Mouse (Mus musculus) layer of hippocampus, postnatal 36 days (tissue): ENCODE measurements at regions not wholly inside any gene's neighbourhood (a gene's known extent, or its start where the extent isn't known, plus 50 kb on each side); places are given as distances from the start of the nearest gene placed in this dataset.

ENCODE experiments used
- DNase-seq, 2 experiments: peaks; one replicate each; pipeline ENCODE4 v3.0.0; 2022

DNA sequence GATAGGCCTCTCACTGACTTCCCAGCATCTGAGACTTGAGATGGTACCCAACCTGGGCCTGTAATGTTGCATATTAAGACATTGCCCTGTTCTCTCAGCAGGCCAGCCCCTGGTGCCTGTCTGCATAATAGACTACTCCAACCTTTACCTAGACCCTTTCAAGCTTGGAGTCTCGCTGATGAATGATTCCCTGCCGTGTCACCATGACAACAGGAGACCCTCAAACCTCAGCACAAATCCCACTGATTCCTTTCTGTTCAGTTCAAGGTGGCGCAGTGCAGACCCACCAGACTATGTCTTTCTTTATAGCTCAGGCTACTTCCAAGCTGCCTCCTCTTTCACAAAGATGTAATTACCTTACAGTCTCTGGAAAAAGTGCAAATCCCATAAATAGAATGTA is 172.0 kb downstream of the Dcdc2c start:
- no peak for DNase-seq

DNA sequence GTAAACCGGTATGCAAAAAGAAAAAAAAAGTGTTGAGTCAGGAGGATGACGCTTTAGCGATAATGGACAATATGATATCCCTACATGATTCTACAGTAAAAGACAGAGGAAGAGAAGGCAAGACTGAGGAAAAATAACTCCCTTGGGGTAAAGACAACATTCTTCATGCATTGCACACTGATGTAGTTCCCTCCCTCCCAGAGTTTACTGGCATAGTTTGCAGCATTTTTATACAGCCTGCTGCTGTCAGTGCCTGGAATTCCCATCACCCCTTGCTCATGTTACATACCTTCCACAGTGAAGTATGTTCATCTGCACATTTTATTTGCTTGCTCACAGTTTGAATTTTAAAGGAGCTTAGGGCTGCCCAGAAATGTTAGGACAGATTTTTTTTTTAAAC is 174.2 kb downstream of the Dcdc2c start:
- no peak for DNase-seq

DNA sequence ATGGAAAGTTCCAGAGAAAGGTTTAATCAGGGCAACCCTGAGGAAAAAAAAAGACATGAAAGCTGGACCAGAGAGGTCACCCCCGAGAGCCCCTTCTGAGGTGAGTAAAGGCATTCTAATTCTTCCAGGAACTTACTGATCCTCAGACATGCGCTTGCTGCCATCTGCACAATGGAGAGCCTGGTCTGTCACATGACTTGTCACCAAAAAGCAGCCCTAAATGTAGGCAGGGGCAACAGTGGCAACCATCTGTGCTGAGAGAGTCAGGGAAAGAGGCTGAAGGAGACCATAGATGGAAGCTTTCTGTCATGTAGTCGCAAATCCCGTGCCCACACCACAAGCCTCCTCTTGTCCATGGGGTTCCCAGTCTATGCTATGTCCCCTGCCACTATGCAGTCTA is 174.8 kb downstream of the Dcdc2c start:
- DNase-seq = no peak

DNA sequence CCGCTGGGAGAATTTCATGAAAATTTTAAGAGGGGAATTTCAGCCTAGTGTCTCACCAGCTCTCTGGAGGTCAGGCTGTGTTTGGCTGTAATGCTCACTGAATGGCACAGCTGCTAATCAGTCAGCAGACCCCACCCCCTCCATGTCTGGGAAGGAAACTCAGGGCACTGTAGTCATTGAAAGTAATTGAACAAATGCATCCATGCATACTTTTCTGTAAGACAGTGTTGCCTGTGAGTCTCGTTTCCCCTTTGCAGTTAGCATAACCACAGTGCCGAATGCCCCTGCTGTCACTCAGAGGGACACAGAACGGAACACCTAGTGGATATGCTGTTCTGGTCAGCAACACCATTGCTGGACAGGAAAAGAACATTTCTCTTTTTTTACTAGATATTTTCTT is 175.4 kb downstream of the Dcdc2c start:
- DNase-seq = no peak

DNA sequence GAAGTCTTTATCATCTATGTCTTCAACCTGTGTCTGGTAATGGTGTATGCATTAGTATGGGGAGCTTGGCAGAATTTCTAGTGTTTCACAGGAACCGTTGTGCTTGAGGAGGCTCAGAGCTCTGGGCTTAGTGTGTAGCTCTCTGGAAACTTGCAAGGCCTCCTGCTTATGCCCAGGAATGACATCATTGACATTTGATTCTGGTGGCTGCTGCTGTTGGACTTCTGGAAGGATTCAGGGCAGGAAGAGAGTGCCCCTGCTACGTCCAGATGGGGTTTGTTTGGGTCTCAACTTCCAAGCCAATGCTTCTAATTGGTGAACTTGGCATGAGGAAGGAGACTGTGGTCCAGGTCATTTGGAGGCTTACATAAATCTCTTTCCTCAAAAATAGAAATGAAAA is 186.9 kb downstream of the Dcdc2c start:
- DNase-seq = no peak

DNA sequence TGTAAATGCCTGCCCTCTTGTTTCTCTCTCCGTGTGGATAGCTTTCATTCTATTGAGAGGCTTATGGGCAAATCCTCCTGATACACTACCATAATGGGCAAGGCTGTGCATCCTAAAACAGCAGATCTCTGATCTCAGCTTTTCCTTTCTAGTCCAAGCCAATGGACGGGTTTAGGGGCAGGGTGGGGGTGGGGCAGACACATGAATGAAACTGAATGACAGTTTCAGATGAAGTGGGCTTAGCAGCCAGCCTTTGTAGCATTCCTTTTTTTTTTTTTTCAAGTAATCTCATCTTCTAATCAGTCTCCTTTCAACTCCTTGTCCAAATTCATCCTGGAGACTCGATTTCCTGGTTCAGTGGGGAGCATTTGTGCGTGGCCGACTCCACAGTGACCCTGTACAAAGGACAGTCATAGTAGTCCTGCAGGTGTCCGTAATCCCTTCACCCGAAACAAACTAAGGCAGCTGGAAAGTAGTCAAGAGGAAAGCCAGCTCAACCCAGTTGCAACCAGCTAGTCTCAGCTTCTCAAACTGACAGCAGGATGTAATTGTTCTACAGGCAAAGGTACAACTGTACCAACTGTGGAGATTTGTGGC is 193.4 kb downstream of the Dcdc2c start:
- DNase-seq = no peak

DNA sequence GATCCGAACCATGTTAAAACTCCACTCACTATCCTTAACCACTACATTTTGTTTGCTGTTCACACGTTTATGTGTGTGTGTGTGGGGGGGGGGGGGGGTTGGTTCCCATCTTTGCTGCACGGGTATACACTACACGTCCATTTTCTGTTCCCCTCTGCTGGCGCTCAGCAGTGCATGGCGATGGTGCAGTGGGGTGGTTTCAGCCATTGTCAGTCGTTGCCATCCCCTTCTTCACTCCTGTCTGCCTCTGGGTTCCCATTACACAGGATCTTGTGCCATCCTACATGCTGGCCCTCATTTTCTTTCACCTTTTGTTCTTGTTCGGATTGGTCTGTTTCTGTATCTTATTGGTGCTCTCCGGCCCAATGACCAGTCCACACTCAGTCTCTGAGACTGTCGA is 194.4 kb downstream of the Dcdc2c start:
- no peak for DNase-seq

DNA sequence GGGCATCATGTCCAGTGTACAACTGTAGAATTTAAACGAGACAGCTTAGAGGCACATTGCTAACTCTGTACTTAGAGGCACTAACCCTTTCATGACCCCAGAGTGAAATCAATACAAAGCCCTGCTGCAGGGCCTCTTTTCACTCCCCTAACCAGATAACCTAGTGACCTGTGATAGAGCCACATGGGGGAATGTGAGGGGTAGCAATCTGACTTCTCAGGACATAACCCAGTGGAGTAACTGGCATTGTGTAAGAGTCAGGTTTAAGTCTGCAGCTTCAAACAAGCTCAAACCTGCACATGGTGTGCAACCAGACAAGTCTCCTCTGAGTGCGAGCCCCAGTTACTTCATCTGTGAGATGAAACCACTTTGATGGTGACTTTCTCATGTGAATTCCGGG is 199.1 kb downstream of the Dcdc2c start:
- DNase-seq = no peak

DNA sequence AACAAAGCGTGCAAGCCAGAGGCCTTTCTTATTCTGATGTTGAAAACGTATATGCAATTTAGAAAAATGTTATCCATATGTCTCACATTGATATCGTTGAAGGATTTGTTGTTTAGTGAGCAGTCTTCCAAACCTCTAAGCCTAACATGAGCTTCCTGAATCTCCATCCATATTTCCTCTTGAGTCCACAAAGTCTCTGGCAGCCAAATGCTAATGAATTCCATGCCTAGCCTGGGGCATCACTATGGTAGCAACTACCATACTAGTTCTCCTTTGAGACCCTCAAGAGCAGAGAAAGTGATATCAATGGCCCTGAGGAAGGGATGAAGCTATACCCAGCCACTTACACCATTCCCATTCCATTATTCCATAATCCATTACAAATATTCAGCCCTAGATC is 199.6 kb downstream of the Dcdc2c start:
- no peak for DNase-seq

DNA sequence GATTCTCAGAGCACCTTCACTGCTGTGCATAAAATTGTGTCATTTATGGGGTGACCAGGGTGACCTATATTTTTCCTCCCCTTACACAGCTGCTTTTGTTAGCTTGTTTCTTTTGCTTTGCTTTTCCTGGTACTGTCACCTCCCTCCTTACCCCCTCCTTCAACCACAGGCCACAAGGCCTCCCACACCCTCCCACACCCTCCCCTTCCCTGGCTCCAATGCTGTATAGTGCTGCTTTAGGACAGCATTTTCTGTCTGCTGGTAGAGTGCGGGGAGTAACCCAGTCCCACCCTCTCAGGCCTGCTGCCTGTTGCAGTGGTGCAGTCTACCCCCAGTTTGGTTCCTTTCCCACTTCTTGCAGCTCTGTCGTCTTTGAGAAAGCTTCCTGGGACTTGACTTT is 209.5 kb downstream of the Dcdc2c start:
- DNase-seq = no peak

DNA sequence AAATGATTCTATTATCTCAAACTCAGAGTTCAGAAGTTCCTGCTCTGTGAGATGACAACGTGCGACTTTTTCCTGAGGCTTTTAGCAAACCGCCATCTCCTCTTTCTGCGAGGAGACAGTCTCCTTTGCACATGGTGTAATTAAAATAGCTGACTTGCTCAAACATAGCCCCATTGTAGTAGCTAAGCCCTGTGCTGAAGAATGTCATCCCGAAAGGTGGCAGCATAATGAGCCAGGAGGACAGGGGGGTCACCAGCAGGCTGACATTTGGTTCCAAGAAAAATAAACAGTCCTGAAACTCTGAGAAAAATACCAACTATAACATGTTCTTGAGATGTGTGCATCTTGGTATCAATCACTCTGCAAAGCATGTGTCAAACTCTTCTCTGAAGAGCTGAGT is 219.6 kb downstream of the Dcdc2c start:
- no peak for DNase-seq

DNA sequence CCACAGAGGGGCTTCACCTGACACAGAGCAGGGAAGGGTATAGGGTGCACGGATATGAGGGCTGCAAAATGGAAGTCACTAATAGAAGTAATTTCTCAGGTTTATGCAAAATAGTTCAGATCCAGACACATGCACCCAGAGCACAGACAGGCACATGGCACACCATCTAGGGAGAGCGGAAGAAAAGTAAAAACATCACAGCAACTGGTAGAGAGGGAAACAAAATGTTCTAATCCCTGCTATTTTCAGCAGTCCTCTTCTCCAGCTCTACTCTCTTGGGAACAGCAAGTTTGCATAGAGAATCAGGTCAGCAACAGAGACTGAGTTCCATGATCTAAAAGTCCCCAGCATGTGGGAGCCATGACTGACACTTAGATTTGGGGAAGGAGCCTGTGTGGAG is 220.4 kb downstream of the Dcdc2c start:
- DNase-seq = no peak

DNA sequence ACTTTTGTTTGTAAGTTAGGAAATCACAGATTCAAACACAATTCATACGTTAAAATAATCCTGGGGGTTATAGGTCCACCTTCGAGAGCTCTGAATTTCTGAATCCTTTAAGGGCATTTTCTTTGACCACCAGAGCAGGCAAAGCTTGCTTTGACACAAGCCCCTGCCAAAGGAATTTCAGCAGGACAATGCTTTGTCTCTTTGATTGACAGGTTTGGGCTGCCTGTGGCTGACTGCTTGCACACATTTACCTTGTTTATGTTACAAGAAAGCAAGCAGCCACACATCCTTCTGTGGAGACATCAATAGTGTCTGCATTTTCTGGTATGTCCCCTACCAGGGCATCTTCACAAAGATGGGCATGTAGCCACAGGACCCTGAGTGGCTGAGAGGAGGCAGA is 228.5 kb downstream of the Dcdc2c start:
- no peak for DNase-seq

DNA sequence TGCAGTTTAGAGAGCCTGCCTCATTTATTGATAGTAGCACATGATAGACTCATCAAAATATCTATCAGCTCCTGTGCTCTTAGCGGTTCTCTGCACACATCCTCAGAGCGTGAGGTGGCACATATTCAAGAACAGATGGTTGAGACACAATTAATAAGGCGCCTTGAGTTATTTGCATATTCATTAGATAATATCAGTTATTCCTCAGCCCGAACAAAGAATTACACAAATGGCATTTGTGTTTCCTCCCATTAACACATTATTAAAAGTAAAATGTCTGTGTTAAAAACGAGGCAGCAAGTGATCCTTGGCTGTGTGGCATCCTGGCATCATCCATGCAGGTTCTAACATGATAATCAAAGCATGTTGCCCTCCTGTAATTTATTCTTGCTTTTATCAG is 243.0 kb downstream of the Dcdc2c start:
- DNase-seq = no peak

DNA sequence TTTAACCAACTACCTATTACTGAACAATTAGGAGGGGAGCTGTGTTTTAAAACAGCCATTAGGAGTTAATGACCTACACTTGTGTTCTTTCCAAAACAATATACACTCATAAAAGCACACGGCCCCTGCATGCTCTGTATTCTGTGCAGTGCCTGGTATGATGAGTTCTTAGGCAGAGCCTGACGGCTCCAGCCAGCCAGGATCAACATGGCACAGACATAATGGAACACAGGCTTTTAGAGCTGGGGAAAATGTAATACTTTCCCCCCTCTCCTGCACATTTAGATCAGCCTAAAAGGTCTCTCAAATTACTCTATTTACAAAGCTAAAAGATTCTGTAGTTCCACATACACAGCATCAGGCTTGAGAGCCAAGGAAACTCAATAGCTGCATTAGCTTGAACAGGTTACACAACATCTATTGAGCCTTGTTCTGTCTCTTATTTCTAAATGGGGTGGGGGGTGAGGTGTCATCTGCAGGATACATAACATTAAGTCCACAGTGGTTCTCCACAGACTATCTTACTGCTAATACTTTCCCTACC is 250.1 kb downstream of the Dcdc2c start:
- no peak for DNase-seq

DNA sequence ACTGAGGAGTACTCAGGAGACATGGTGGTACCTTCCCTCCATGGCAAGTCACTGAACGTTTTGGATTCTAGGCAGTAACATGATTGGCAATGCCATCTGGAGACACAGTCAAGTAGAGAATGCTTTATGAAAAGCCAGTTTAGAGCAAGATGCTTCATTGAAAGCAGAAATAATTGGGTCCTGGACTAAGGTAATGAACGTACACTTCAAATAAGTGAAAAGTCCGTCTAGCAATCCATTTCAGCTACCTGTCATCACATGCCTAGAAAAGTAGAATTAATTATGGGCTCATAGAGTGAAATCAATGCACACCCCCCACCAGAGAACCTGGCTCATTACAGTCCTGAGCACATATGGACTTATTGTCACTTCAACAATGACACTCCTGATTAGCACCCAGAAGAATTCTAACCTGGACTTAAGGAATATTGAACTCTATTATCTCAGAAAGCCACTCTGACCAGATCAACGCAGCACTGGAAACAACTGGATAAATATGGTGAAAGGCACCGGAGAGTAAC is 263.8 kb downstream of the Dcdc2c start:
- DNase-seq = no peak

DNA sequence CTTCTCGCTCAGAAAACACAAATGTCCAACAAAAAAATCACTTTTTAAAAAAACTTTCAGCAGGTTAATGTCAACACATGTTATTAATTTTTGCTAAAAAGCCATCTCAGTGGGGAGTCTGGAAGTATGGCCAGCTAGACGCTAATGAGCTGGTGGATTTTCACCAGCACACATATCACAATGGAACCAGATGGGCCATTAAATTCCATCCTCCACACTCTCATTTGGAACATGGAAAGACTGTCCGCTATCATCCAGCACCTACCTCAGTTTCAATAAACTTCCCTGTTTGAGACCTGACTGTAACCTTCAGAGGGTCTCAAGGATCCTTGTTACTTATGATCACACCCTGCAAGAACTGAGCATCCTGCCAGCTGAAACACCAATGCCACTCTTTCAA is 296.7 kb downstream of the Dcdc2c start:
- no peak for DNase-seq

DNA sequence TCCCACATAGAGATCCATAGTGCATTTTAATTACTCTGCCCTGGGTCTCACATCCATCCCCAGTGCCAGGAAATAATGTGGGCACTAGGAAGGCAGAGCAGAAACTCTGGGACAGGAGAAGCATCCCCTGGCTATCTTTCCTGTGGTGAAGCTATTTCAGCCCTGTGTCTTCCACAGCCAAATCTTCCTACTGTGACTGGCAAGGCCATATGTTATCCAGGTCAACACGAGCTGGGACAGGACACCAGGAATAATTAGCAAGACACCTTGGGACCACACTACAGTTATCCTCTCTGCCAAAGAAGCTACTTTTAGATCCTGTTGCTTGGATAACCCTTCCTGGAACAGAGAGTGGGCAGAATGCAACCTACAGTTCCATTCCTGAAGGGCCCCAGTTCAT is 301.7 kb downstream of the Dcdc2c start:
- no peak for DNase-seq

DNA sequence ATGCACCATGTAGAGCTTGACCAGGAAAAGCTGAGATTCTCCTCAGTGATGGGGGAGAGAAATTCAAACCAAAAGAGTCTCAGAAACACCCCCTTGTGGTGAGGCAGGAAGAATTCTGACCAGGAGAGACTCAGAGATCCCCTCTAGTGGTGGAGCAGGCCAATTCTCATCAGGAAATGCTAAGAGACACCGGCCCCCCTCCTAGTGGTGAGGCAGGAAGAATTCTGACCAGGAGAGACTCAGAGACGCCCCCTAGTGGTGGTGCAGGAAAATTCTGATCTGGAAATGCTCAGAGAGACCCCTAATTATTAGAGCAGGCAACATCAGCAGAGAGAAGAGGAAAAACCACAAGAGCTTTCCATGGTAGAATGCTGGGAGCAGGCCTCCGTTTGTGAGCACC is 303.4 kb downstream of the Dcdc2c start:
- DNase-seq = peak; percentile 16 to 22

DNA sequence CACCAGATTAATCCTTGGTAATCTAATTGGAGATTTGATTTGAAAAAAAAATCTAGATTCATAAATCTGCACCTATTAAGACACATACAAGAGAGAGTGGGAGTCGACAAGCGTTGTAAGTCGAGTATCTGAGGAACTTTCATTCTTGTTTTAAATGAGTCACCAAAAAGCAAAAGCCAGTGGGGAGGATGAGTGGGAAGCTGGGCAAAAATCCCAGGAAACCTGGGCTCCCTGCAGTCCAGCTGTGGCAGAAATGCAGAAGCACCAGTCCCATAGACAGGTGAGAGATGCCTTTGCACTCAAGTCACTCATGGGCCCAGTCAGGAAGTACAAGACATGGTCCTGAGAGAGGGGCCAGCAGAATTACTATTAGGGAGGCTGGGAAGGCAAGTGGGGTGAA is 303.9 kb downstream of the Dcdc2c start:
- DNase-seq = no peak

DNA sequence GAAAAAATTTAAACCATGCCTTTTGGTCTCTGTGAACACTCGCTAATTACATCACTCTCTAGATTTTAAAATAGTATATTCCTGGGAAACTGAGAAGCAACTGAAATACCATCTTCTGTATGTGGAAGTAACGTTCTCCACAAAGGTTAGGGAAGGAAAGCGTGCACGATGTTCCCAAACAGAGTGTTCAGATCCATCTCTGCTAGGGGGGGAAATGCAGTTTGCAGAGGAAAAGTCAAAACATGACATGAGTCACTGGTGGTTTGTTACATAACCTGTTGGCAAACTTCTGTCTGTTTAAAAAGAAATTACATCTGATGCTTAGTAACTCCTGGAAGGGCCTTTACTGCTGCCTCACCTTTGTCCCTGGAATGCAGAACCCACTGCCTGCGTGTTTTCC is 314.2 kb downstream of the Dcdc2c start:
- peak; percentile 17 to 41 for DNase-seq

DNA sequence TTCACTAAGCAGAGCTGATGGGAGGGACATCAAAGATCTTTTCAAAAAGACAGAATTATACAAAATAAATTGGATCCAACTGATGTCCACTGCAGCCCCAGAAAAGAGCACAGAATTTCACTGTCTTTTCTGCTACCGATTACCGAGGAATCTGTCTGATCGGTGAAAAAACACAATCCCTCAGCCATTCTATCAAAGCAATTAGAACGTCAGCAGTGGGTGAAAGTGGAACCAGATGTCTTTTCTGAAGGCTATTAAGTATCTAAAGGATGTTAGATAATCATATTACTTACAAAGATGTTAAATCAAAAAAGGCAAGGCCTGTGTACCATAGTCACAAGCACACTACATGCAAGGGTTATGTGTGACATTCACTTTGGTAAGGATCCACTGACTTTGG is 315.2 kb downstream of the Dcdc2c start:
- no peak for DNase-seq

DNA sequence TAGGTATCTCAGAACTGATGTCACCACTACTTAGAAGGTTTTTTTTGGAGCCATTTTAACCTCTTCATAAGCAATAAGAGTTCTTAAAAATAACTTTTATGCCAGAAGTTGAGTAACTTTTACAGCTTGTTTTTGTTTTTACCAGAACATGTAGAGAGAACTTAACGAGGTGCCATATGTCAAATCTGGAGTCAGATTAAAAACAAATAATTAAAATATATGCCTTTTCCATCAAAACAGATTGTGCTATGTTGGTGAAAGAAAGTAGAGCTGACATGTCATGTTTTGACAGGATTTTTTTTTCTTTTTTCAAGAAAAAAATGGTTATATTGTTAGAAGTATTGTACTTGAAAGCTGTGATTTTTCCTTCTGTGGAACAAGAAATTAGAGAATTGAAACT is 349.4 kb downstream of the Dcdc2c start:
- DNase-seq = no peak

DNA sequence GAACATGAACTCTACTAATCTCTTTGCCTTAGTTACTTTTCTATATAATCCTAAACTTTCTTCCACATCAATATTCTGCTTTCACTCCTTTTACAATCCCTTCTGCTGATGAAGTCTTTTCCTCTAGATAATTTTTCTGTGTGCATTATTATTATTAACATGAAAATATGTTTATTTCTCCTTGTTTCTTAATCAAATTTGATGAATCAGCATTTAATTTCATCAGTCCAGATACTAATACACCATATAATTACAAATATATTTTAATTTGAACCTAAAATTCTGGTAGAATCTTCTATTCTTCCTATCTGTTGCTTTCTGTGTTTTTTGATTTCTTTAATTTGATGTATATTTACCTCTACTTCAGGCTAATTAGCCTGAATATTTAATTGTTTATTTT is 365.5 kb downstream of the Dcdc2c start:
- DNase-seq = no peak

DNA sequence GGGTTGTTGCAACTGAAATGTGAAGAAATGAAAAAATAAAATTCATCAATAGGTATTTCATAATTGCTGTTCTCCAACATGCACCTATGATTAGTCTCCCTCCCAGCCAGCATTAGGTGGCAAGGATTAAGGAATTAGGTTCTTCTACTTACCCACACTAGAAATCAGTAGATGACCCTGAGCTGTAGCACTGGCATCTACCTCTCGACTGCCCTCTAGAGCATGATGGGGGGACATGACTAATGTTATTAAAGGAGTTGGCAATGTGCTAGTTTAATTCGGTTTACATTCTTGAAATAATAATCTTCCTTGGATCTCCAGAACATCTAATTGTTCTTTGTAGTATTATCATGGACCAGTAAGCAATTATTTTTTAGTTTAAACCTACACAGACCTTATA is 370.9 kb downstream of the Dcdc2c start:
- no peak for DNase-seq
